Mouse (Mus musculus): Measurements from ENCODE around the gene Pam.

Pam gene

DNA sequence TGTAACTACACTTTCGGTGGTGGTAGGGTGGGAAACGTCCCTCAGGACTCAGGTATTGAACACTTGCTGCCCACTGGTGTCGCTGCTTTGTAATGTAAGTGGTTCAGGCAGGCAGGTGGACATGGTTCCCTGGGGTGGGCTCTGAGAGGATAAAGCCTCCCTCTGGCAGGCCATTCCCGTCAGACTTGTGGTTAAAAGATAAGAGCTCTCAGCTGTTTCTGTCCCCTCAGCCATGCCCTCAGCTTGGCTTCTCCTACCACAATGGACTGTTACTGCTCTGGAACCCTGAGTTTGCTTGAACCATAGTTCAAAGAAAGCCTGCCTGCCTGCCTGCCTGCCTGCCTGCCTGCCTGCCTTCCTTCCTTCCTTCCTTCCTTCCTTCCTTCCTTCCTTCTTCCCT is 341.1 kb downstream of the Pam start:
- DNase-seq: no peak

- DNase-seq: no peak
Observed at GRCm38 (mm10) chr1:97753216-97753615, 342.2 kb downstream of the Pam start.

- DNase-seq: no peak
Observed at GRCm38 (mm10) chr1:97748163-97748562, 347.3 kb downstream of the Pam start.

- no peak for DNase-seq
Observed at GRCm38 (mm10) chr1:97746261-97746660, 349.2 kb downstream of the Pam start.

DNA sequence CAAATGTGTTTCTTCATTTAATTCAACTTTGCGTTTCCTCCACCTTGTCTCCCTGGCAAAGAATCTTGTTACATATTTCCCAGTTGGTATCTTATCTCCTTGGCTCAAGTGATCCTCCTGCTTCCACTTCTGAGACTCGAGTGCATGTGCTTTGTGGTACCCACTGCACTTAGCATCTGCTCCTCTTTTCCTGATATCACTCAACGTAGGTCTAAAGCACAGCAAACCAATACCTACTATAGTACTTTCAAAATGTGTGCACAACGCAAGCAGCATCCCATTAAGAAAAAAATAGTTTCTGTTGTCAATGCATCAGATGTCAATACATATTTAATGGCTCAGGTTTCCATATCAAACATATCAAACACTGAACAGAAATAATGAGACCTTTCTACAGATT is 349.7 kb downstream of the Pam start:
- no peak for DNase-seq

Data from kidney, adult 11 months (tissue).